Mouse (Mus musculus) right cerebral cortex, postnatal 14 days (tissue): Measurements from ENCODE around the gene Hebp1.

Source experiments
- DNase-seq: peaks from one replicate; pipeline ENCODE4 v3.0.0; 2022

Hebp1 gene

GRCm38 (mm10) chr6:135196707-135197106, 1.1 kb downstream of the Hebp1 start:
- no peak for DNase-seq

- DNase-seq: no peak
Measured at GRCm38 (mm10) chr6:135194907-135195306, 2.9 kb downstream of the Hebp1 start.

- no peak for DNase-seq
Measured at GRCm38 (mm10) chr6:135193733-135194132, 4.1 kb downstream of the Hebp1 start.

- DNase-seq: no peak
Measured at GRCm38 (mm10) chr6:135192993-135193392, 4.8 kb downstream of the Hebp1 start.

GRCm38 (mm10) chr6:135191906-135192305, 5.9 kb downstream of the Hebp1 start:
- no peak for DNase-seq

- DNase-seq: no peak
Measured at GRCm38 (mm10) chr6:135190122-135190521, 7.7 kb downstream of the Hebp1 start.

- DNase-seq: no peak
Measured at GRCm38 (mm10) chr6:135188629-135189028, 9.2 kb downstream of the Hebp1 start.

- no peak for DNase-seq
Measured at GRCm38 (mm10) chr6:135187076-135187917, 10.5 kb downstream of the Hebp1 start.

GRCm38 (mm10) chr6:135183961-135184360, 13.9 kb downstream of the Hebp1 start:
- no peak for DNase-seq

- DNase-seq: no peak
Measured at GRCm38 (mm10) chr6:135182925-135183324, 14.9 kb downstream of the Hebp1 start.

GRCm38 (mm10) chr6:135178599-135178998, 19.2 kb downstream of the Hebp1 start:
- no peak for DNase-seq

- DNase-seq: no peak
Measured at GRCm38 (mm10) chr6:135177271-135177670, 20.6 kb downstream of the Hebp1 start.

GRCm38 (mm10) chr6:135175014-135175413, 22.8 kb downstream of the Hebp1 start:
- DNase-seq: no peak

- no peak for DNase-seq
Measured at GRCm38 (mm10) chr6:135171736-135172135, 26.1 kb downstream of the Hebp1 start.

GRCm38 (mm10) chr6:135169246-135169645, 28.6 kb downstream of the Hebp1 start:
- no peak for DNase-seq

- no peak for DNase-seq
Measured at GRCm38 (mm10) chr6:135168471-135168870, 29.4 kb downstream of the Hebp1 start.

GRCm38 (mm10) chr6:135167380-135168311, 30.2 kb downstream of the Hebp1 start:
- DNase-seq: peak; percentile 83

- DNase-seq: no peak
Measured at GRCm38 (mm10) chr6:135166712-135167111, 31.1 kb downstream of the Hebp1 start.

- no peak for DNase-seq
Measured at GRCm38 (mm10) chr6:135166262-135166661, 31.6 kb downstream of the Hebp1 start.

GRCm38 (mm10) chr6:135165706-135166105, 32.1 kb downstream of the Hebp1 start:
- DNase-seq: no peak

- no peak for DNase-seq
Measured at GRCm38 (mm10) chr6:135165191-135165590, 32.6 kb downstream of the Hebp1 start.

GRCm38 (mm10) chr6:135162861-135163260, 35.0 kb downstream of the Hebp1 start:
- DNase-seq: no peak

GRCm38 (mm10) chr6:135162311-135162710, 35.5 kb downstream of the Hebp1 start:
- no peak for DNase-seq

- no peak for DNase-seq
Measured at GRCm38 (mm10) chr6:135161356-135161755, 36.5 kb downstream of the Hebp1 start.
